Mouse (Mus musculus): ENCODE data around the gene Anxa11. TPM values are rescaled to one million over a fixed set of nuclear protein-coding genes. Genes with fewer than 3 reads are reported as not detected.
A peak's percentile ranks its signal among the peaks of the same experiment; 100 is the strongest.
"Not testable (repeated sequence)": the region's sequence is repeated elsewhere in the genome, so short reads cannot be mapped to it uniquely, and the experiment has no call there.

Gene Anxa11
- polyA plus RNA-seq, 1 experiment from 2014 or later = 2.4 TPM

DNA sequence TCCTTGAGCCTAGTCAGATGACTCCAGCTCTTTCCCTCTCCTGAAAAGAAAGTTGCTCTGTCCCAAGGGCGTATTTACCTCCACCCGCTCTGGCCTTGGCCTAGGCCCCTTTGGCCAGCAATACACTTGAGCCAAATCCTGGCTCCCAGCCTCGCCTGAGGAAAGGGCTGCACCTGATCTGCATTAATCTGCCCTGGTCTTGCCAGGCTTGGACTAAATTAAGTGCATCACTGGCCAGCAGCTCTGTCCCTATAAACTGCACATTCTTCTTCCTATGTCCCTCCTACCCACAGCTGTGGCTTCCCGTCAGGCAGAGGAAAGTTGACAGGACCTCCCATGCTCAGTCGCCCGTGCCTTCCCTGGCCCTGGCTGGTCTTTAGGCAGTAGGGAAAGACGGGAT, 36.1 kb upstream of the Anxa11 start:
- no peak for ATAC-seq (ENCODE audit: low FRiP score, low TSS enrichment)
- no peak overlapping the region for H3K4me3 ChIP-seq (replicated peaks; ENCODE audit: low read depth, low read length)
- H3K4me2 ChIP-seq (ENCODE audit: low read length) = no peak overlapping the region
- H3K36me3 ChIP-seq (ENCODE audit: control insufficient read depth, insufficient read depth, low read length) = no peaks in the 10 kb centered on the region
- no peak overlapping the region for H3K9ac ChIP-seq (replicated peaks; ENCODE audit: low read length)
- no peak overlapping the region for H3K27ac ChIP-seq (replicated peaks; ENCODE audit: low read depth, low read length)
- H3K4me1 ChIP-seq (ENCODE audit: control insufficient read depth, insufficient read depth, low read length) = no peaks in the 10 kb centered on the region
- H3K27me3 ChIP-seq (ENCODE audit: control insufficient read depth, insufficient read depth, low read length) = no peaks in the 10 kb centered on the region
- H3K9me3 ChIP-seq (ENCODE audit: control insufficient read depth, low read length) = no peaks in the 10 kb centered on the region
- WGBS = 38% methylated on average over 7 of the region's 7 CpGs
- no peak for DNase-seq

DNA sequence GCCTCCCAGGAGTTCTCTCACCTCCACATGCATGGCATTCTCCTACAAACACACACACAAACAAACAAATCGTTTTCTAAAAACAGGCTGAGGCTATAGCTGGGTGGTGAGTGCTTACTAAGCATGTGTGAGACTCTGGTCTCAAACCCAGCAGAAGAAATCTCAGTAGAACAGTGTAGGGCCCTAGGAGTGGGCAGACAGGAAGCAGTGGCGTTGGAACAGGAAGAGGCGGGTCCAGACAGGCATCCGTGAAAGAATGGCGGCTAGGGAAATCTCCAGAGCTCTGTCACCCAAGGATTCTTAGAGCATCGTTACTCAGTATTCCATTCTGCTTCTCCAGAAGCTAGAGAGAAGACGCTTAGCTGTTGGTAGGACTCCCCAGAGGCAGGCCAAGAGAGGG, 35.4 kb upstream of the Anxa11 start:
- 92% methylated on average over 7 of the region's 7 CpGs for WGBS

DNA sequence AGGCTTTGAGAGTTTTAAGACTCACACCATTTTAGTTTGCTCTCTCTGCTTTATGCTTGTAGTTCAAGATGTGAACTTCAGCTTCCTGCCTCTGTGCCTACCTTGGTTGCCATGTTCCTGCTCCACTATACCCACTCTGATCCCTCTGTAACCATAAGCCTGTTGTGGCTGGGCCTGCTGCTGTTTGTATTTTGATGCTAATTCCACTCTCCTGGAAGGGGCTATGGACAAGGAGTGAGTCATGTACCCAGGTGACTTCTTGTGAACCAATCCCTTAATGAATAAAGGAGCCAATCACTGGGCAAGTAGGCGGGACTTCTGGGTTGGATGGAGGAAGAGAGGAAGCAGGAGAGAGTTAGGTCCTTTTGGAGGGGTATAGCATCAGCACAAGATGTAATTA, 30.9 kb upstream of the Anxa11 start:
- not testable (repeated sequence) for H3K4me3 ChIP-seq (replicated peaks; ENCODE audit: low read depth, low read length); H3K4me1 ChIP-seq (ENCODE audit: control insufficient read depth, insufficient read depth, low read length); H3K9me3 ChIP-seq (ENCODE audit: control insufficient read depth, low read length); H3K9ac ChIP-seq (replicated peaks; ENCODE audit: low read length); ATAC-seq (ENCODE audit: low FRiP score, low TSS enrichment); H3K27ac ChIP-seq (replicated peaks; ENCODE audit: low read depth, low read length); H3K36me3 ChIP-seq (ENCODE audit: control insufficient read depth, insufficient read depth, low read length); H3K4me2 ChIP-seq (ENCODE audit: low read length); H3K27me3 ChIP-seq (ENCODE audit: control insufficient read depth, insufficient read depth, low read length); DNase-seq
- 70% methylated on average over 1 of the region's 1 CpGs for WGBS

More for the DNA sequence above, 35.4 kb upstream of the Anxa11 start:
- no peak for DNase-seq
- no peak for ATAC-seq (ENCODE audit: low FRiP score, low TSS enrichment)
- Histone ChIP-seq H3K27ac (replicated peaks; ENCODE audit: low read depth, low read length) (no peak overlapping the region), H3K9me3 (ENCODE audit: control insufficient read depth, low read length) (no peaks in the 10 kb centered on the region), H3K4me1 (ENCODE audit: control insufficient read depth, insufficient read depth, low read length) (no peaks in the 10 kb centered on the region), H3K9ac (replicated peaks; ENCODE audit: low read length) (no peak overlapping the region), H3K36me3 (ENCODE audit: control insufficient read depth, insufficient read depth, low read length) (no peaks in the 10 kb centered on the region), H3K4me2 (ENCODE audit: low read length) (no peak overlapping the region), H3K4me3 (replicated peaks; ENCODE audit: low read depth, low read length) (no peak overlapping the region), H3K27me3 (ENCODE audit: control insufficient read depth, insufficient read depth, low read length) (no peaks in the 10 kb centered on the region)

DNA sequence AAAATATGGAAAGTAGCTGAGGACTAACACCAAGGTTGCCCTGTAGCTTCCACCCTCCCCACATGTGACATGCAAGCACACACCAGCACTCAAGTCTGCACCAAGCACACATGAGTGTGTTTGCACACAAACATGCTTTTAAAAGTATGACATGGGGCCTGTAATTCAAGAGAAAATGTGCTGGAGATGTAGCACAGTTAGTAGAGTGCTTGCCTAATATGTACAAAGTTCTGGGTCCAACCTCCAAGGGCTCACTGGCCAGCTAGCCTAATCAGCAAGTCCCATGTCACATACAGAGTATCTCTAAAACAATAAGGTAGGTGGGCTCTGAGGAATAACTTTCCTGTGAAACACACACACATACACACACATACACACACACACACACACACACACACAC, 27.8 kb upstream of the Anxa11 start:
- DNase-seq (no peak), ATAC-seq (ENCODE audit: low FRiP score, low TSS enrichment) (no peak)
- no peaks in the 10 kb centered on the region for H3K27me3 ChIP-seq (ENCODE audit: control insufficient read depth, insufficient read depth, low read length)
- H3K4me2 ChIP-seq (ENCODE audit: low read length) = no peak overlapping the region
- no peaks in the 10 kb centered on the region for H3K36me3 ChIP-seq (ENCODE audit: control insufficient read depth, insufficient read depth, low read length)
- no peak overlapping the region for H3K4me3 ChIP-seq (replicated peaks; ENCODE audit: low read depth, low read length)
- no peaks in the 10 kb centered on the region for H3K4me1 ChIP-seq (ENCODE audit: control insufficient read depth, insufficient read depth, low read length)
- no peak overlapping the region for H3K27ac ChIP-seq (replicated peaks; ENCODE audit: low read depth, low read length)
- H3K9me3 ChIP-seq (ENCODE audit: control insufficient read depth, low read length) = no peaks in the 10 kb centered on the region
- no peak overlapping the region for H3K9ac ChIP-seq (replicated peaks; ENCODE audit: low read length)

DNA sequence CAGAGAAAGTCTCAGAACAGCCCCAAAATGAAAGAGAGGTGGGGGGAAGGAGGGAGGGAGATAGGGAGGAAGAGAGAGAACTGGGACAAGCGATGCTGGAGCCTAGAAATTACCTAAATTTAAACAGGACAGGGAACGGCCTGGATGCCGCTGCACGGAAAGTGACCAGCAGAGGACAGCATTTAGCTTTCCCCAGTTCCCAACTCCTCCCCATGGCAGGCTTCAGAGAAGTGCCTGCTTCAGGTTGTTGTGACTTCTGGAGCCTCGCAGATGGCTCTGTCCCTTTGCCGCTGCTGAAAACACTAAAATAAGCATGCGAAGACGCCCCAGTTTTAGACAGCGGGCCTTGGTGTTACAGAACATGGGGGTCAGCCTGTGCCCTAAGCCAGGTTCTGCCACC, 25.5 kb upstream of the Anxa11 start:
- 8% methylated on average over 9 of the region's 9 CpGs for WGBS
- Histone ChIP-seq H3K36me3 (ENCODE audit: control insufficient read depth, insufficient read depth, low read length) (no peaks in the 10 kb centered on the region), H3K4me2 (ENCODE audit: low read length) (no peak overlapping the region), H3K4me1 (ENCODE audit: control insufficient read depth, insufficient read depth, low read length) (no peaks in the 10 kb centered on the region), H3K27me3 (ENCODE audit: control insufficient read depth, insufficient read depth, low read length) (no peaks in the 10 kb centered on the region), H3K27ac (replicated peaks; ENCODE audit: low read depth, low read length) (no peak overlapping the region), H3K4me3 (replicated peaks; ENCODE audit: low read depth, low read length) (no peak overlapping the region), H3K9me3 (ENCODE audit: control insufficient read depth, low read length) (no peaks in the 10 kb centered on the region), H3K9ac (replicated peaks; ENCODE audit: low read length) (no peak overlapping the region)
- ATAC-seq (ENCODE audit: low FRiP score, low TSS enrichment) (no peak), DNase-seq (peak; percentile 84)

DNA sequence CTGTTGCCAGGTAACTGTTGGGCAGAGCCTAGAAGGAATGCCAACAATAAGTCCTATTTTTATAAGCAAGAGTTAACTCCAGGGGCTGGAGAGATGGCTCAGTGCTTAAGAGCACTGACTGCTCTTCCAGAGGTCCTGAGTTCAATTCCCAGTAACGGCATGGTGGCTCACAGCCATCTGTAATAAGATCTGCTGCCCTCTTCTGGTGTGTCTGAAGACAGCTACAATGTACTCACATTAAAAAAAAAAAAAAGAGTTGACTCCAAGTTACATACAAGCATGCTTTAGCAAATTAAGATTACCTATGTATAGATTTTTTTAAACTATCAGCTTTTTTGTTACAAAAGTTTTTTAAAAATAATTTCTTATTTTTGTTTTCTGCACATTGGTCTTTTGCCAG, 19.4 kb upstream of the Anxa11 start:
- Histone ChIP-seq H3K27ac (replicated peaks; ENCODE audit: low read depth, low read length) (no peak overlapping the region), H3K9me3 (ENCODE audit: control insufficient read depth, low read length) (no peaks in the 10 kb centered on the region), H3K4me2 (ENCODE audit: low read length) (no peak overlapping the region), H3K4me3 (replicated peaks; ENCODE audit: low read depth, low read length) (no peak overlapping the region), H3K36me3 (ENCODE audit: control insufficient read depth, insufficient read depth, low read length) (no peaks in the 10 kb centered on the region), H3K27me3 (ENCODE audit: control insufficient read depth, insufficient read depth, low read length) (no peaks in the 10 kb centered on the region), H3K4me1 (ENCODE audit: control insufficient read depth, insufficient read depth, low read length) (no peaks in the 10 kb centered on the region), H3K9ac (replicated peaks; ENCODE audit: low read length) (no peak overlapping the region)
- DNase-seq (no peak), ATAC-seq (ENCODE audit: low FRiP score, low TSS enrichment) (no peak)
- 76% methylated on average over 1 of the region's 1 CpGs for WGBS

DNA sequence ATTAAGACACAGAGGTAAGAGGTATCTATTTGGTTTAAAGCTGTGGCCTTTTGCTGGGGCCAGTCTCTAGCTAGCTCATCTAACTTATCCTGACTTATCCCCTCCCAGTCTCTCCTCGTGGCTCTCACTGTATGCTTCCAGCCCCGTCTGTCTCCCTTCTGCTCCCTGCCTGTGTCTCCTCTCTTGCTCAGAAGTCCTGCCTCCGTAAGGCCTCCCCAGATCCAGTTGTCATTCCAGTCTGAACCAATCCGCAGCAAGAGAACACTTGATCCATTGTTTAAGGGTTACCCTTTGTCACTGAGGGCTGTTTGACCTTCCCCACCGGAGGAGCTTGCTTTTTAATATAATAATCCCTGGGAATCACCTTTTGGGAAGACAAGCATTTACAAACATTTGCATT, 17.0 kb upstream of the Anxa11 start:
- Histone ChIP-seq H3K4me3 (replicated peaks; ENCODE audit: low read depth, low read length) (no peak overlapping the region), H3K9me3 (ENCODE audit: control insufficient read depth, low read length) (no peaks in the 10 kb centered on the region), H3K9ac (replicated peaks; ENCODE audit: low read length) (no peak overlapping the region), H3K27me3 (ENCODE audit: control insufficient read depth, insufficient read depth, low read length) (no peaks in the 10 kb centered on the region), H3K36me3 (ENCODE audit: control insufficient read depth, insufficient read depth, low read length) (no peaks in the 10 kb centered on the region), H3K4me2 (ENCODE audit: low read length) (no peak overlapping the region), H3K4me1 (ENCODE audit: control insufficient read depth, insufficient read depth, low read length) (no peaks in the 10 kb centered on the region), H3K27ac (replicated peaks; ENCODE audit: low read depth, low read length) (no peak overlapping the region)
- no peak for DNase-seq
- no peak for ATAC-seq (ENCODE audit: low FRiP score, low TSS enrichment)
- 22% methylated on average over 5 of the region's 5 CpGs for WGBS

DNA sequence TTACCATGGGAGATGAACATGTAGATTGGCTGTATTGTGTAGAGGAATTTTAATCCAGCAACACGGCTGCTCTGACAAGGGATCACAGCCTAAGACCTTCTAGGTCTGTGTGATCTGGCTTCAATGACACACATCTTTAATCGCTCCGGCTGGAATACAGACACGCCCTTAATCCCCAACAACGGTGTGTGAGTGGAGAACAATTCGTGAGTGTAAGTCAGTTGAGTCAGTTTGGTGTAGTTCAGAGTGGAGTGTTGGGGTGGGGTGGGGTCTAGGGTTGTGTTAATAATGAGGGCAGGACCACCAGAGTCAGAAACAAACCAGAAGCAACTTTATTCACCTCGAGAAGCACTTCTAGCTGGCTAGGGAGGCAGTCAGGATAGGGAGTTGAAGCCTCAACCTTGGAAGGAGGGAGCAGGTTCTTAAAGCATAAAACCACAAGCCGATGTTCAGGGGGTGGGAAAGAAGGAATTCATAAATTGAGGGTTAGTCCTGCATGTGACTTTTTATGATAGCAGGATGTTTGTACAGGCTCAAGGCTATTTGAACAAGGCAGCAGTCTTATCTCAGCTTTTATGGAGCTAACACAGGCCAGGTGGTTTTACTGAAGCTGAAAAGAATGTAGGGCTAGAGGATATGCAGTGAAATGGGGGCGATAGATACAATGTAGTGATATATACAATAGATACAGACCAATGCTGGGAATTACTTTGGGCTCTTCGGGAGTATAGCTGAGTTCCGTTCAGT, 15.9 kb upstream of the Anxa11 start:
- Histone ChIP-seq H3K9ac (replicated peaks; ENCODE audit: low read length) (no peak overlapping the region), H3K4me2 (ENCODE audit: low read length) (no peak overlapping the region), H3K9me3 (ENCODE audit: control insufficient read depth, low read length) (no peaks in the 10 kb centered on the region), H3K27me3 (ENCODE audit: control insufficient read depth, insufficient read depth, low read length) (no peaks in the 10 kb centered on the region), H3K27ac (replicated peaks; ENCODE audit: low read depth, low read length) (no peak overlapping the region), H3K4me3 (replicated peaks; ENCODE audit: low read depth, low read length) (no peak overlapping the region), H3K36me3 (ENCODE audit: control insufficient read depth, insufficient read depth, low read length) (no peaks in the 10 kb centered on the region), H3K4me1 (ENCODE audit: control insufficient read depth, insufficient read depth, low read length) (no peaks in the 10 kb centered on the region)
- DNase-seq = no peak
- ATAC-seq (ENCODE audit: low FRiP score, low TSS enrichment) = no peak
- WGBS = 74% methylated on average over 11 of the region's 11 CpGs

DNA sequence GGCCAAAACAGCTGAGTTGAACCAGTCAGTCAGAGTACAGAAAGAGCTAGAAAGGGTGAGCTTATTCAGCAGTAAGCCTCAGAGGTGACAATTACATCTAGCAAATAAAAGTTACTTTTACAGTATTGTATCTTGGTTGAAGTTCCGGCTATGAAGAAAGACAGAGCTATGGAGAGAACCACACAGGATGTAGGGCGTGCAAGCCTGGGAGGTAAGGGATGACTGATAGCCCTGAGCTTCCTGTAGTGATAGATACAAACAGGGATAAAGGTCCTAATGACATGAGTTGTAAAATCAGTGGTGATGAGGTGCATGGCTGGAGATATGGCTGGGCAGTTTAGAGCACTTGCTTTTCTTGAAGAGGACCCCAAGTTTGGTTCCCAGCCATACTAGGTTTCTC, 15.1 kb upstream of the Anxa11 start:
- Histone ChIP-seq H3K9ac (replicated peaks; ENCODE audit: low read length) (no peak overlapping the region), H3K4me2 (ENCODE audit: low read length) (no peak overlapping the region), H3K4me1 (ENCODE audit: control insufficient read depth, insufficient read depth, low read length) (no peaks in the 10 kb centered on the region), H3K27me3 (ENCODE audit: control insufficient read depth, insufficient read depth, low read length) (no peaks in the 10 kb centered on the region), H3K27ac (replicated peaks; ENCODE audit: low read depth, low read length) (no peak overlapping the region), H3K9me3 (ENCODE audit: control insufficient read depth, low read length) (no peaks in the 10 kb centered on the region), H3K4me3 (replicated peaks; ENCODE audit: low read depth, low read length) (no peak overlapping the region), H3K36me3 (ENCODE audit: control insufficient read depth, insufficient read depth, low read length) (no peaks in the 10 kb centered on the region)
- no peak for DNase-seq
- no peak for ATAC-seq (ENCODE audit: low FRiP score, low TSS enrichment)
- 97% methylated on average over 2 of the region's 2 CpGs for WGBS
